Mouse (Mus musculus): ENCODE measurements at regions not wholly inside any gene's neighbourhood (a gene's known extent, or its start where the extent isn't known, plus 50 kb on each side); places are given as distances from the start of the nearest gene placed in this dataset.
"Not testable (repeated sequence)": the region's sequence is repeated elsewhere in the genome, so short reads cannot be mapped to it uniquely, and the experiment has no call there.

GRCm38 (mm10) chr7:93254287-93254686 lies 174.6 kb downstream of the Fam181b start:
- DNase-seq = not testable (repeated sequence)

- DNase-seq = no peak
Observed at GRCm38 (mm10) chr7:93285748-93286147, 206.1 kb downstream of the Fam181b start.

DNA sequence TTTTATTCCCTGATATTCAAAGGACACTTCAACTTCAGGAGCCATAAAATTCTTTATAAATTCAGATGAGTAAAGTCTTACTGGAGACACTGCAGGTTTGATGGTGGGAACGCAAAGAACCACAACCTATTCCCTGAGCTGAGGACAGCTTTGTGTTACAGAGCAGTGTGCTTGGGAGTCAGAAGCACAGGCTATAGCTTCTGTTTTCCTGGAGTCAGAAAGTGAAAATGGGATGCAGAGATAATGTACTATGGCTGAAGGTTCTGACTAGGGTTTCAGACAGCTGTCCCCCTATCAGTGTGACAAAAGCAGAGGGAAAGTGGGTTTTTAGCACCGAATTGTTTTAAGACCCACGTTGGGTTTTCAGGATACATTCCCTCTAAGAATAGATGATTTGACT lies 211.8 kb downstream of the Fam181b start:
- no peak for DNase-seq

DNA sequence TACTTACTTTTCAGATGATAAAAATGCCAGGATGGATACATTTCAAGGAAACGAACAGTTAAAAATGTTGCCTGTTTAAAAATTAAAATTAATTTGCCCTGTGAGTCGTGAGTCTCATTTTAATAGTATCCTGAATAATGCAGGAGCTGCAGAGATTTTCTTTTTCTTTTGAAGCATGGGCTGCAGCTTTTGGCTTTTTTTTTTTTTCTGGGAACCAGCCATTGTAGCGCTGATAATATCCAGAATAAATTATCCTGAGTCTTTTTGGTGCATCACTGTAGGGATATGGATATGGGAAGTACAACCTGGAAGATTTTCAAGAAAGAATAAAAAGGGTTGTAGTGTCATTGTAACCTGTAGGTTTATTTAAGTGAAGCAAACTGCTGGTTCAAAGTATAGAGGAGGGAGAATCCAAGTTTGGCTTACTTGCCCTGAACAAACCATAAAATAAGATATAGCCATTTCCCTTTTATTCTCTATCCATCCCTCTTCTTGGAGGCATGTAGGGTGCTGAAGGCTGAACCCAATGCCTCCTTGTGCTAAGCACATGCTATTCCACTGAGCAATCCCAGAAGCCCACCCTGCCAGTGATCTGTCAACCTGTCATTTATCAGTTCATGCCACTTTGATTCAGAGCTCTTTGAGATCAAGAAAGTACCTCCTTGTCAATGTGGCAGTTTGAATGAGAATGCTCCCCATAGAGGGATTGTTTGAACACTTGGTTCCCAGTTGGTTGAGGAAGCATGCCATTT lies 212.5 kb downstream of the Fam181b start:
- DNase-seq = no peak

DNA sequence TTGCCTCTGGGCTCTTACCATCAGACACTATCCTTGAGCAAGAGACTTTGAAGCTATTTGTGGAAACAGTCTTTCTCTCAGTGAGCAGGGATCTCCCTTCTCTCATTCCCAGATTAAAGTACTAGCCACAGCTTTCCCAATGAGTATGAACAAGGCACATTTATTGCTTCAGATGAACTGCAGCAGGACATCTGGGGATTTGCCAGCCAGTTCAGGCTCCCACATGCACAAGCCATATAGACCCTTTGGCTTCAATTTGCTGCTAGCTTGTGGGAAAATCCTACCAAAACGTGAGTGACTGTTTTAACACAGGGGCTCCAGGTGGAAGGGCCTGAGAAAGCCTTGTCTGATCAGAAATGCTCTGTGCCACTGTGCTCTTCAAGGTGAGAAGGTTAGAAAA lies 233.1 kb downstream of the Fam181b start:
- DNase-seq = no peak

DNA sequence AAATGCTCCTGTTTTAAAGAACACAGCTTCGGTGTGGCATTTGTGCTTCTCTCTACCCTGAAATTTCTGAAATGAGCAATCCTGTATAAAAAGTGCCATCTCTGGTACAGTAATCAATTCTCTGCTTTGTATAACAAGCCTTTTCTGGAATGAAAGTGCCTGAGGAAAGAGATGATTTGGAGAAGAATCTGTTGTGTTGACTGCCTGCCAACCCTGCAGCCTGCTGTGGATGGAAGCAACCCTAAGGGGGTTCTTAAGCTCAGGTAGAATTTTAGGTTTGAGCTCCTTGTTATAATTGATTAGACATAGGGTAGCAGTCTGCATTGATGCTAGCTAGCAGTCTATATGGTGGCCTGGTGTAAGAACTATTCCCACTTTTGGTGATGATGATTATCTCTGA lies 251.7 kb downstream of the Fam181b start:
- peak; percentile 25 for DNase-seq

- DNase-seq = no peak
Observed at GRCm38 (mm10) chr7:93332203-93332602, 252.5 kb downstream of the Fam181b start.

DNA sequence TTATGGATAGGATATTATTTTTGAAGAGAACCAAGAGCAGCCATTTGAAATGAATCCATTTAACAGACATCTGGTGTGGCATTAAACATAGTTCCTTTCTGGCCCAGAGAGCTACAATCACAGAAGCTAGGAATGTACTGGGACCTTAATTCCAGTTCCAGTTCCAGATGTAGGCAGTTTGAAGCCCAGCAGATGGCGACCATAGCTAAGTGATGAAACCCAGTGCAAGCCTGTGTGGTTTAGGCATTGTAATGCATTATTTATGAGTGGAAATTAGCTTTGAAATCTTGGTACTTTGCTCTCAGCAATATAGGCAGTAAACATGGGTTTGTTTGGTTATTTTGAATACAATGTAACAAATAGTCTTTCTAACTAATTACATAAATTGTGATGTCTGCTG lies 256.8 kb downstream of the Fam181b start:
- DNase-seq = peak; percentile 53

Measured in layer of hippocampus, adult 9-11 months (tissue).